Mouse (Mus musculus): ENCODE results near the gene Lrrfip2. TPM values are rescaled to one million over a fixed set of nuclear protein-coding genes. Genes with fewer than 3 reads are reported as not detected.

Gene Lrrfip2
- polyA plus RNA-seq, 1 experiment from 2014 or later: 50.7 TPM

DNA sequence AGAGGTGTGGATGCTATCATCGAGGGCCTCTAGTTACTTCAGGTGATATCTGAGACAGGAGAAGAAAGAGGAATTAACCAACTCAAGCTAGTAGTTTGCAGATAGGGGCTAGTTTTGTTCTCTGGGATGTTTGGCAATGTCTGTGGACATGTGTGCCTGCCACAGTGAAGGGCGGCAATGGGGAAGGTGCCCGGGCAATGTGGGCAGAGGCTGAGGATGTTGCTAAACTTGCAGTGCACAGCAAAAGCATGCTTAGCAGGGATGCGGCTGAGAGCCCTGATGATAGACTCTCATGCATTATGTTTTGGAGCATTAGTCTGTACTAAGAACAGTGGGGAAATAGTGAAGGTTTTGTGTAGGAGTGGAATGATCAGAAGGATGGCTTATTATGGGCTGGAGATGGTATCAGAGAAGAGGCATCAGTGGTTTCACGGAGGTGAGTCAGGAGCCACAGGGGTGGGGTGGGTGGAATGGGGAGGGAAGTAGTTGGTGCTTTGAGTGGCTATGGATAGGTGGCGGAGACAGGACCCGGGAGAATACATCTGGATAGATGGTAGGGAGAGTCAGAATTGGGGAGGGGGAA is 28.9 kb downstream of the Lrrfip2 start:
- H3K4me2 ChIP-seq (ENCODE audit: low read length): no peak overlapping the region
- 0 out of 2 replicates have a peak, but pooled peaks cover 4% of the 10 kb centered on the region for H3K36me3 ChIP-seq (ENCODE audit: control insufficient read depth, insufficient read depth, low read length)
- no peaks in the 10 kb centered on the region for H3K27me3 ChIP-seq (ENCODE audit: control insufficient read depth, insufficient read depth, low read length)
- no peaks in the 10 kb centered on the region for H3K4me1 ChIP-seq (ENCODE audit: control insufficient read depth, insufficient read depth, low read length)
- H3K9ac ChIP-seq (replicated peaks; ENCODE audit: low read length): no peak overlapping the region
- WGBS: 92% methylated on average over 7 of the region's 7 CpGs
- no peak overlapping the region for H3K27ac ChIP-seq (replicated peaks; ENCODE audit: low read depth, low read length)
- no peak for DNase-seq
- H3K4me3 ChIP-seq (replicated peaks; ENCODE audit: low read depth, low read length): no peak overlapping the region
- no peak for ATAC-seq (ENCODE audit: low FRiP score, low TSS enrichment)
- H3K9me3 ChIP-seq (ENCODE audit: control insufficient read depth, low read length): no peaks in the 10 kb centered on the region

DNA sequence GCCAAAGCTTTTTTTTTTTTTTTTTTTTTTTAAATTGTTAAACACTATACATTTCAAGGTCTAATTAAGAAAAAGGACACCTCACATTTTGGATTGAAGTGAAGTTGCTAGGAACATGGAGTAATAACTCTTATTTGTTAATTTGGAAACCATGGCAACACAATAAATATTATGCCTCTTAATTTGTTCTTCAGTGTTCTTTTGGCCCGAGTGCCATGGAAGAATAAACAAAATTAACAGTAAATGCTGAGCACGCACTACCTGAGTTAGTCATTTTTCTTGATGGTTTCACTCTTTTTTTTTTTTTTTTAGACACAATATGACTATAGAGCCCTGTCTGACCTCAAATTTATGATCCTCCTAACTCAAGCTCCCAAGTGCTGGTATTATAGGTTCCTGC is 30.6 kb downstream of the Lrrfip2 start:
- 93% methylated on average over 2 of the region's 2 CpGs for WGBS
- H3K27me3 ChIP-seq (ENCODE audit: control insufficient read depth, insufficient read depth, low read length): no peaks in the 10 kb centered on the region
- H3K27ac ChIP-seq (replicated peaks; ENCODE audit: low read depth, low read length): no peak overlapping the region
- no peak overlapping the region for H3K4me3 ChIP-seq (replicated peaks; ENCODE audit: low read depth, low read length)
- H3K4me2 ChIP-seq (ENCODE audit: low read length): no peak overlapping the region
- H3K36me3 ChIP-seq (ENCODE audit: control insufficient read depth, insufficient read depth, low read length): no peaks in the 10 kb centered on the region
- no peak for ATAC-seq (ENCODE audit: low FRiP score, low TSS enrichment)
- no peaks in the 10 kb centered on the region for H3K4me1 ChIP-seq (ENCODE audit: control insufficient read depth, insufficient read depth, low read length)
- H3K9me3 ChIP-seq (ENCODE audit: control insufficient read depth, low read length): no peaks in the 10 kb centered on the region
- DNase-seq: no peak
- no peak overlapping the region for H3K9ac ChIP-seq (replicated peaks; ENCODE audit: low read length)

DNA sequence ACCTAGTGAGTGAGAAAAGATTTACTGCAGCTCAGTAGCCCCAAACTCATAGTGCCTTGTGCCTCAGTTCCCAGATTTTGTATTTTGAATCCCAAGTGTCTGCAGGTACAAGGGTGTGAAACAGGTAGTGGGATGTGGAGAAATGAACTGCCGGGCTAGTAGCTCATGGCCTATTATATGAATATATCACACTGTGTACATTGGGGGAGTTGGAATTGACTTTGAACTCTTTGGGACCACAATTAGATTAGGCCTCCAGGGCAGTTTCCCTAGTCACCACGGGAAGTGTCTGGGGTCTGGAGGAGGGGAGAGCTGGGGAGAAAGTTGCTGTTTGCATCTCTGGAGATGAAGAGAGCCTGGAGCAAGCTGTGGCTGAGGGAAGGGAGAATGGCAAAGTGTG is 31.0 kb downstream of the Lrrfip2 start:
- WGBS: 73% methylated on average over 2 of the region's 2 CpGs

DNA sequence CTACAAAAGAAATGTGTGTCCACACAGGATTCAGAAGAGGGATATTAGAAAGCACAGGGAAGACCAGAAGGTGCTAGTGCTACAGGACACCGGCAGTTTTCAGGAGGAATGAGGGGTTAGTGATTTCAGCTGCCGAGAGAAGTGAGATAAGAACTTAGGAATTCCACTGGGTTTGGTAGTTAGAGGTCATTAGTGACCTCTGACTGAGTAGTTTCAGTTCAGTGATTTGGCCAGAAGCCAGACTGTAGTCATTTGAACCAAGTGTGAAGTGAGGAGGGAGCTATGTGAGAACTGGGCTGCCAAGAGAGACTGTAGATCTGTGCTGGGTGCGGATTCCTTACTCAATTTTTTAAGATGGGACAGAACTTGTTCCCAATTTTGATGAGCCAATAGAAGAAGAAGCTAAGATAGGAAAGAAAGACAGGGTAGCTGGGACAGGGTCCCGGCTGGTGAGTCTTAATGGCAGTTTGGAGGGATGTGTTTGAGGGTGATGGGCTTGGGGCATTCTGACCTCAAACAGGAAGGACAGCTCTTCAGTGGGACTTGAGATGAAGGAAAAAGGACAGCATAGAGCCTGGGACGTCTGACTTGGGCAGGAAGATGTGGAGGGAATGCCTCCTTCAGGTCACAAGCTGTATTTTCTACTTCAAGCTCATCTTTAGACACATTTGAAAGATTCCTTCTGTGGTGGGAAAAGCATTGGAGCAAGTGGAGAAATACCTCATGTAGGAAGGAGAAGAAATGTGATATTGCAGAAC is 32.0 kb downstream of the Lrrfip2 start:
- no peak overlapping the region for H3K27ac ChIP-seq (replicated peaks; ENCODE audit: low read depth, low read length)
- no peaks in the 10 kb centered on the region for H3K9me3 ChIP-seq (ENCODE audit: control insufficient read depth, low read length)
- H3K36me3 ChIP-seq (ENCODE audit: control insufficient read depth, insufficient read depth, low read length): no peaks in the 10 kb centered on the region
- ATAC-seq (ENCODE audit: low FRiP score, low TSS enrichment): no peak
- no peak overlapping the region for H3K4me3 ChIP-seq (replicated peaks; ENCODE audit: low read depth, low read length)
- no peaks in the 10 kb centered on the region for H3K4me1 ChIP-seq (ENCODE audit: control insufficient read depth, insufficient read depth, low read length)
- no peak for DNase-seq
- H3K4me2 ChIP-seq (ENCODE audit: low read length): no peak overlapping the region
- H3K27me3 ChIP-seq (ENCODE audit: control insufficient read depth, insufficient read depth, low read length): no peaks in the 10 kb centered on the region
- no peak overlapping the region for H3K9ac ChIP-seq (replicated peaks; ENCODE audit: low read length)
- WGBS: 76% methylated on average over 5 of the region's 5 CpGs

More for the DNA sequence above, 31.0 kb downstream of the Lrrfip2 start:
- no peak overlapping the region for H3K4me2 ChIP-seq (ENCODE audit: low read length)
- H3K36me3 ChIP-seq (ENCODE audit: control insufficient read depth, insufficient read depth, low read length): no peaks in the 10 kb centered on the region
- H3K27ac ChIP-seq (replicated peaks; ENCODE audit: low read depth, low read length): no peak overlapping the region
- H3K27me3 ChIP-seq (ENCODE audit: control insufficient read depth, insufficient read depth, low read length): no peaks in the 10 kb centered on the region
- H3K4me3 ChIP-seq (replicated peaks; ENCODE audit: low read depth, low read length): no peak overlapping the region
- H3K4me1 ChIP-seq (ENCODE audit: control insufficient read depth, insufficient read depth, low read length): no peaks in the 10 kb centered on the region
- no peaks in the 10 kb centered on the region for H3K9me3 ChIP-seq (ENCODE audit: control insufficient read depth, low read length)
- ATAC-seq (ENCODE audit: low FRiP score, low TSS enrichment): no peak
- H3K9ac ChIP-seq (replicated peaks; ENCODE audit: low read length): no peak overlapping the region
- DNase-seq: no peak

DNA sequence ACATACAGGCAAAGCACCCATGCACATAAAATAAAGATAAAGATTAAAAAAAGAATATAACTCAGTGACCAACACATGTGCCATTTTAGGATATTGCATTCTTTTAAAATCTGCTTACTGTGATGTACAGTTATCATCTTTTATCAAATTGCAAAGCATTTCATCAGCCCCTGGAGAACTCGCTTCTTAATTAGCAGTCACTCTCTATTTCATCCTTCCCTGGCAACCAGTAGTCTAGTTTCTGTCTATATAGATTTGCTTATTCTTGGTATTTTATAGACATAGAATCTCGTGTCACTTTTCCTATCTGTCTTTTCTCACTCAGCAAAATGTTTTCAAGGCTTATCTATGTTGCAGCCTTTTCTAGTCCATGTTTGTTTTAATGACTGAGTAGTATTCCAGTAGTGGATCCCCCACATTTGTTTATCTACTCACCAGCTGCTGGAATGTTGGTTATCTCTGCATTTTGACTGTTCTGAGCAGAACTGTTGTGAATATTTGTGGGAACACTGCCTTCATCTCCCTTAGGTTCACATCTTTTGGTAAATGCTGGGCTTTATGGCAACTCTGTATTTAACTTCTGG is 35.0 kb downstream of the Lrrfip2 start:
- Histone ChIP-seq H3K27me3 (ENCODE audit: control insufficient read depth, insufficient read depth, low read length) (no peaks in the 10 kb centered on the region), H3K4me1 (ENCODE audit: control insufficient read depth, insufficient read depth, low read length) (no peaks in the 10 kb centered on the region), H3K36me3 (ENCODE audit: control insufficient read depth, insufficient read depth, low read length) (no peaks in the 10 kb centered on the region), H3K9me3 (ENCODE audit: control insufficient read depth, low read length) (no peaks in the 10 kb centered on the region), H3K4me2 (ENCODE audit: low read length) (no peak overlapping the region), H3K9ac (replicated peaks; ENCODE audit: low read length) (no peak overlapping the region), H3K4me3 (replicated peaks; ENCODE audit: low read depth, low read length) (no peak overlapping the region), H3K27ac (replicated peaks; ENCODE audit: low read depth, low read length) (no peak overlapping the region)
- DNase-seq (no peak), ATAC-seq (ENCODE audit: low FRiP score, low TSS enrichment) (no peak)
- whole genome bisulfite sequencing: 94% methylated on average over 2 of the region's 2 CpGs

DNA sequence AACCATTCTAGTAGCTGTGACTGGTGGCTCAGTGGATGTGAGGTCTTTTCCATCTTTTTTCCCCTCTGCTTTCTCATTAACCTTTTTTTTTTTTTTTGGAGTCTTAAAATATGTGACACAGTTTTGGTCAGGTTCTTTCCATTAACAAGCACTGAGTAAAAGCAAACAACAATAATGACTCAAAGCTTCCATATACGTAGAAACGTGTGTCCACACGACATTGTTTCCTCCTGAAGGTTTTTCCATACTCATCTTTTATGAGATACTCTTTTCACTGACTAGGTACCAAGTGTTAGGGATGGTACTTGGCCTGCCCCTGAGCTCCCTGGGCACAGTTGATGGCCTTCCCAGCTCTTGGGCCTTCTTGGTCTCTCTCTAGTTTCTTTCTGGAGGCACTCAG is 35.6 kb downstream of the Lrrfip2 start:
- no peak overlapping the region for H3K9ac ChIP-seq (replicated peaks; ENCODE audit: low read length)
- no peak overlapping the region for H3K4me2 ChIP-seq (ENCODE audit: low read length)
- H3K36me3 ChIP-seq (ENCODE audit: control insufficient read depth, insufficient read depth, low read length): no peaks in the 10 kb centered on the region
- H3K4me1 ChIP-seq (ENCODE audit: control insufficient read depth, insufficient read depth, low read length): no peaks in the 10 kb centered on the region
- no peak overlapping the region for H3K27ac ChIP-seq (replicated peaks; ENCODE audit: low read depth, low read length)
- no peaks in the 10 kb centered on the region for H3K9me3 ChIP-seq (ENCODE audit: control insufficient read depth, low read length)
- no peak overlapping the region for H3K4me3 ChIP-seq (replicated peaks; ENCODE audit: low read depth, low read length)
- 97% methylated on average over 3 of the region's 3 CpGs for WGBS
- DNase-seq: no peak
- no peak for ATAC-seq (ENCODE audit: low FRiP score, low TSS enrichment)
- no peaks in the 10 kb centered on the region for H3K27me3 ChIP-seq (ENCODE audit: control insufficient read depth, insufficient read depth, low read length)

DNA sequence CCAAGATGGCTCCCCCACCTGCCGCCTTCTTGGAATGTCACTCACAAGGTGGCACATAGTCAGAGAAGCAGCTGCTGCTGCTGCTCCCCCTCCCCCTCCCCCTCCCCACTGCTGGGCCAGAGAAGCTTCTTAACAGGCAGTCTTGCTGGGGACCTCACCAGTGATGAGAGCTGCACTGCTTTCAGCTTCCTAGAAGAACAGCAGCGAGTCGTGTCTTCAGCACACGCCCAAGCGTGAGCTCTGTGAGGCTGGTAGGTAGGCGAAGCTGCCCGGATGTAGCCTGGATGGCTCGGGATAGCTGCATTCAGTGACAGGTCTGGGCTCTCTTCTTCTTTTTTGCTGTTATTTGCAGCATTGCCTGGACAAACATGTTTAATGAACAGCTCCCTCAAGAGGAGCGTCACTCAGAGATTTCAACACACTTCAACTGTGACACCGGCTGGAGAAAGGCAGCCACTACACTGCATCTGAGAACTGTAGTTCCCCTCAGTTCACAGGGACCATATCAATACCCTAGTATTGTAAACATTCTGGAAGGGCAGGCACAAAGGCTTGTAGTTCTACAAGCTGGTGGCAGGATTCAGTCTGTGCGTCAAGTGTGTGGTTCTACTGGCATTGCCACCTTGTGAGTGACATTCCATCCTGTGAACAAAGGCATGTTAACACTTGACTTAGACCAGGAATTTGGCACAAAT is 38.5 kb downstream of the Lrrfip2 start:
- Histone ChIP-seq H3K27ac (replicated peaks; ENCODE audit: low read depth, low read length) (no peak overlapping the region), H3K9ac (replicated peaks; ENCODE audit: low read length) (no peak overlapping the region), H3K36me3 (ENCODE audit: control insufficient read depth, insufficient read depth, low read length) (no peaks in the 10 kb centered on the region), H3K27me3 (ENCODE audit: control insufficient read depth, insufficient read depth, low read length) (no peaks in the 10 kb centered on the region), H3K4me1 (ENCODE audit: control insufficient read depth, insufficient read depth, low read length) (no peaks in the 10 kb centered on the region), H3K4me2 (ENCODE audit: low read length) (no peak overlapping the region), H3K9me3 (ENCODE audit: control insufficient read depth, low read length) (no peaks in the 10 kb centered on the region), H3K4me3 (replicated peaks; ENCODE audit: low read depth, low read length) (no peak overlapping the region)
- DNase-seq (no peak), ATAC-seq (ENCODE audit: low FRiP score, low TSS enrichment) (no peak)
- WGBS: 87% methylated on average over 11 of the region's 11 CpGs

DNA sequence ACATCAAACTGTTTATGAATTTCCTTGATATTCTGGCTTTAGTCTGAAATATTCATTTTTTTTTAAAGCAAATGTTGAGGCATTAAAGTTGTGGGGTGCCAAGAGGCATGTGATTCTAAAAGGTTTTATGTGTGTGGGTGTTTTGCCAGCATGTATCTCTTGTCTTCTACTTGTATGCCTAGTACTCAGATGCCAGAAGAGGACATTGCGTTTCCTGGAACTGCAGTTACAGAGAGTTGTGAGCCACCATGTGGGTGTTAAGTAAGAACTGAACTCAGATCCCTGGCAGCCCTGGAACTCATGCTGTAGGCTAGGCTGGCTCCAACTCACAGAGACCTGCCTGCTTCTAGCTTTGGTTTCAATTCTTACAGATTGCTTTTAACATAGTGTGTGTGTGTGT is 42.2 kb downstream of the Lrrfip2 start:
- Histone ChIP-seq H3K9ac (replicated peaks; ENCODE audit: low read length) (no peak overlapping the region), H3K9me3 (ENCODE audit: control insufficient read depth, low read length) (no peaks in the 10 kb centered on the region), H3K4me3 (replicated peaks; ENCODE audit: low read depth, low read length) (no peak overlapping the region), H3K4me2 (ENCODE audit: low read length) (no peak overlapping the region), H3K27ac (replicated peaks; ENCODE audit: low read depth, low read length) (no peak overlapping the region), H3K4me1 (ENCODE audit: control insufficient read depth, insufficient read depth, low read length) (no peaks in the 10 kb centered on the region), H3K36me3 (ENCODE audit: control insufficient read depth, insufficient read depth, low read length) (no peaks in the 10 kb centered on the region), H3K27me3 (ENCODE audit: control insufficient read depth, insufficient read depth, low read length) (no peaks in the 10 kb centered on the region)
- DNase-seq: no peak
- ATAC-seq (ENCODE audit: low FRiP score, low TSS enrichment): no peak
- WGBS: 90% methylated on average over 1 of the region's 1 CpGs

All from midbrain, embryonic 14.5 days (tissue).